ENCODE assay signal across 9 mouse cellular contexts in the genomic region with DNA sequence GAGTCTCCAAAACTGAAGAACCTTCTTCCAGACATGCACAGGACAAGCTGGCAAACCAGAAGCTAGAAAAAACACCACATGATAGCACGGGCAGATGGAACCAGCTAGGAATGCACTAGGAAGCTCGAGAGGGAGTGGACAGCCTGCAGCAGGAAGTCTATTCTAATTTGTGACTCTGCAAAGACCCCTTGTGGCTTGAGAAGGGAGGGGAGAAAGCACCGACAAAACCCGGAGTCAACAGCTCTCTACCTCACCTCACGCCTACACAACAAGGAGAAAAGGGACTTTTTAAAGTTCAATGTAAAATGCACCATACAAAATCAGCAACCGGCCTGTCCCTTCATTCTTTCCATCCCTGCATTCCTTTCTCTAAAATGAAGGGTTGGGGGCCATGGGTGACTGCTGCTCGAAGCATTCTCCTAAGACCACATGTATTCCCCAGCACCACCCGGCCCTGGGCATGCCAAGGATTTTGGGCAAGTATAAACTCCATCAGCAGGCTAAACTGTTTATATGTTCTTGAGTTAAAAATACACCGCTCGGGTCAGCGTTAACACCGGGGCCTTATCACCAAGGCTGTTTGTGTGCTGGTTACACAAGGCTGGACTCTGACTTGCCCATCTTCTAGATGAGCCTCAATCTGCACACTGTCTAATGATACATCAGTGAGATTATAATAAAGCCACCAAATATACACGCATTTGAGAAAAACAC. TPM values are rescaled to one million over a fixed set of nuclear protein-coding genes. Genes with fewer than 3 reads are reported as not detected.
DNase-seq lines count a peak whose midpoint lies in the region; ATAC-seq and TF ChIP-seq lines count a peak whose summit lies in the region.
"Had no signal": no experiment of that assay in that cellular context is flagged by ENCODE, and none has a peak within 500 bp of the region (broad histone marks: within the 10 kb centered on the region; RNA-seq: fewer than 3 reads in every experiment).

No protein-coding gene starts in this region.

- H3K27me3 ChIP-seq in E14TG2a.4 (ENCODE audit: insufficient read depth, low read length): no peaks in the 10 kb centered on the region
- H3K27me3 ChIP-seq in embryonic facial prominence, embryonic 14.5 days (replicated peaks; ENCODE audit: control insufficient read depth, insufficient read depth, low read length): no peaks in the 10 kb centered on the region
- no peaks in the 10 kb centered on the region for H3K27me3 ChIP-seq in intestine, embryonic 16.5 days (replicated peaks; ENCODE audit: control insufficient read depth, insufficient read depth, low read length)
- H3K27me3 ChIP-seq: limb, embryonic 12.5 days had no signal

- H3K36me3 ChIP-seq in E14TG2a.4 (ENCODE audit: insufficient read depth, low read length): no peaks in the 10 kb centered on the region
- no peaks in the 10 kb centered on the region for H3K36me3 ChIP-seq in embryonic facial prominence, embryonic 14.5 days (ENCODE audit: control insufficient read depth, insufficient read depth, low read length)
- no peaks in the 10 kb centered on the region for H3K36me3 ChIP-seq in intestine, embryonic 16.5 days (ENCODE audit: control insufficient read depth, insufficient read depth, low read length)
- H3K36me3 ChIP-seq: limb, embryonic 12.5 days had no signal

- H3K27ac ChIP-seq in gastrocnemius, adult 2 months: peak overlapping the region; percentile 90
- no peak overlapping the region; the same call in 1 of the 2 replicates for H3K27ac ChIP-seq in embryonic facial prominence, embryonic 14.5 days (replicated peaks; ENCODE audit: low read depth, low read length)
- H3K27ac ChIP-seq in intestine, embryonic 16.5 days (ENCODE audit: low read length): peak overlapping the region; percentile 24; the same call in 1 of the 2 replicates
- H3K27ac ChIP-seq: limb, embryonic 12.5 days had no signal

- TF ChIP-seq CTCF in gastrocnemius, adult 2 months (IDR thresholded peaks at IDR 0.05): no peak
- no peak for TF ChIP-seq CTCF in E14TG2a.4 (conservative IDR thresholded peaks at IDR 0.05; ENCODE audit: low read length)

- H3K4me1 ChIP-seq in E14TG2a.4 (replicated peaks; ENCODE audit: low read depth, low read length): peaks cover 95% of the 10 kb centered on the region
- H3K4me1 ChIP-seq in embryonic facial prominence, embryonic 14.5 days (ENCODE audit: control insufficient read depth, insufficient read depth, low read length): peaks cover 84% of the 10 kb centered on the region
- H3K4me1 ChIP-seq in intestine, embryonic 16.5 days (ENCODE audit: control insufficient read depth, insufficient read depth, low read length): peaks cover 71% of the 10 kb centered on the region

- H3K9ac ChIP-seq in embryonic facial prominence, embryonic 14.5 days (ENCODE audit: low read depth, low read length): no peak overlapping the region
- 0 out of 2 replicates have a peak overlapping the region, but pooled peaks have one; percentile 21 for H3K9ac ChIP-seq in intestine, embryonic 16.5 days (ENCODE audit: low read depth, low read length)
- H3K9ac ChIP-seq: limb, embryonic 12.5 days had no signal

- ATAC-seq in embryonic facial prominence, embryonic 14.5 days (ENCODE audit: low read depth): no peak
- ATAC-seq in intestine, embryonic 16.5 days: peak; percentile 32; the same call in 1 of the 2 replicates

- intact Hi-C loops in gastrocnemius, adult 2 months (cut with DNase I): no loop called here

- peak; percentile 58 for DNase-seq in gastrocnemius, adult 2 months
- DNase-seq in gastrocnemius, postnatal 4 days (ENCODE audit: low spot score in 2 of 2): no peak
- no peak for DNase-seq in embryonic facial prominence, embryonic 14.5 days (ENCODE audit: low spot score)
- no peak for DNase-seq in left cerebral cortex, adult 8-10 months (ENCODE audit: low spot score in 2 of 2)
- no peak for DNase-seq in kidney, adult 18-20 months
- no peak for DNase-seq in adrenal gland, postnatal 36 days

- peak overlapping the region; percentile 2; the same call in 1 of the 2 replicates for H3K4me2 ChIP-seq in embryonic facial prominence, embryonic 14.5 days (ENCODE audit: low read depth, low read length)
- peak overlapping the region; percentile 20; the same call in 1 of the 2 replicates for H3K4me2 ChIP-seq in intestine, embryonic 16.5 days (ENCODE audit: low read depth, low read length)
- H3K4me2 ChIP-seq: limb, embryonic 12.5 days had no signal

- peak overlapping the region; percentile 28 for H3K4me3 ChIP-seq in gastrocnemius, adult 2 months
- H3K4me3 ChIP-seq in E14TG2a.4 (replicated peaks; ENCODE audit: low read length): peak overlapping the region; percentile 35
- no peak overlapping the region for H3K4me3 ChIP-seq in embryonic facial prominence, embryonic 14.5 days (ENCODE audit: low read depth, low read length)
- no peak overlapping the region for H3K4me3 ChIP-seq in intestine, embryonic 16.5 days (ENCODE audit: low read length)
- H3K4me3 ChIP-seq: limb, embryonic 12.5 days had no signal

- H3K9me3 ChIP-seq in E14TG2a.4 (ENCODE audit: low read length): no peaks in the 10 kb centered on the region
- no peaks in the 10 kb centered on the region for H3K9me3 ChIP-seq in embryonic facial prominence, embryonic 14.5 days (ENCODE audit: control insufficient read depth, low read length)
- no peaks in the 10 kb centered on the region for H3K9me3 ChIP-seq in intestine, embryonic 16.5 days (ENCODE audit: control insufficient read depth, low read length)
- H3K9me3 ChIP-seq: limb, embryonic 12.5 days had no signal

- WGBS in embryonic facial prominence, embryonic 14.5 days: 34% methylated on average over 13 of the region's 13 CpGs
- 24% methylated on average over 13 of the region's 13 CpGs for WGBS in intestine, embryonic 16.5 days

RNA-seq across cellular contexts. Expression of gene Lrig1, which starts 15.0 kb away (rescaled TPM):
- 10 to 100 TPM; 38.9 to 57.9 TPM for total RNA-seq in gastrocnemius, adult 2 months (2021)
- total RNA-seq in gastrocnemius, postnatal 4 days (2021): 10 to 100 TPM; 75.3 to 82.6 TPM
- 32.6 and 38.4 TPM in 2 replicates for polyA plus RNA-seq in embryonic facial prominence, embryonic 14.5 days (2014; fragmentation: Nextera tagmentation; extraction: Ambion mirVana)
- 11.8 and 14.7 TPM in 2 replicates for polyA plus RNA-seq in intestine, embryonic 16.5 days (2015; fragmentation: Nextera tagmentation; extraction: Ambion mirVana)
- 10 to 100 TPM; 28.5 to 38.8 (median 33.4) TPM for total RNA-seq in left cerebral cortex, adult 8-10 months (2022)
- 10 to 100 TPM; 11.7 to 14.9 TPM for total RNA-seq in adrenal gland, postnatal 36 days (2021)

Comparison
In these comparisons a context has a peak if more than half of its experiments do, and no peak if none do; other contexts are left out.
1. H3K4me3 ChIP-seq: peak in gastrocnemius, adult 2 months (single experiment) and E14TG2a.4 (single experiment); none in embryonic facial prominence, embryonic 14.5 days (single experiment) and intestine, embryonic 16.5 days (single experiment).